Mouse (Mus musculus) lung, postnatal 10 days (tissue): ENCODE measurements at regions not wholly inside any gene's neighbourhood (a gene's known extent, or its start where the extent isn't known, plus 50 kb on each side); places are given as distances from the start of the nearest gene placed in this dataset.

ENCODE experiments used
- DNase-seq: peaks from one replicate; pipeline ENCODE4 v3.0.0; 2021

- peak; percentile 3 for DNase-seq
Observed at GRCm38 (mm10) chr15:41154551-41155151, 1020.5 kb downstream of the 9330182O14Rik start.

- peak; percentile 27 for DNase-seq
Observed at GRCm38 (mm10) chr15:41155169-41155638, 1021.0 kb downstream of the 9330182O14Rik start.

GRCm38 (mm10) chr15:41157802-41158201 is 1023.6 kb downstream of the 9330182O14Rik start:
- DNase-seq: no peak

- DNase-seq: peak; percentile 14
Observed at GRCm38 (mm10) chr15:41162268-41162667, 1028.1 kb downstream of the 9330182O14Rik start.

- peak; percentile 69 for DNase-seq
Observed at GRCm38 (mm10) chr15:41162793-41163192, 1028.6 kb downstream of the 9330182O14Rik start.

- peak; percentile 40 for DNase-seq
Observed at GRCm38 (mm10) chr15:41163643-41164358, 1029.6 kb downstream of the 9330182O14Rik start.

GRCm38 (mm10) chr15:41165534-41165933 is 1031.4 kb downstream of the 9330182O14Rik start:
- no peak for DNase-seq

GRCm38 (mm10) chr15:41190792-41191191 is 1056.6 kb downstream of the 9330182O14Rik start:
- DNase-seq: no peak

GRCm38 (mm10) chr15:41193240-41193639 is 1059.1 kb downstream of the 9330182O14Rik start:
- DNase-seq: peak; percentile 67

- DNase-seq: no peak
Observed at GRCm38 (mm10) chr15:41223801-41224200, 1089.6 kb downstream of the 9330182O14Rik start.

- DNase-seq: no peak
Observed at GRCm38 (mm10) chr15:41232406-41233060, 1098.4 kb downstream of the 9330182O14Rik start.
